Mouse (Mus musculus) layer of hippocampus, postnatal 25 days (tissue): ENCODE results near the gene Faap20. TPM values are rescaled to one million over a fixed set of nuclear protein-coding genes. Genes with fewer than 3 reads are reported as not detected.

ENCODE experiments used
- DNase-seq, 2 experiments: peaks; one replicate each; pipeline ENCODE4 v3.0.0; 2022; ENCODE audit warnings: mixed read lengths in 2 of 2, low spot score in 1 of 2; ENCODE audit errors: extremely low spot score in 1 of 2
- total RNA-seq, 2 experiments: library from RNA; stranded (reverse); gene quantifications; 2 replicates each; pipeline ENCODE4 v1.2.3; 2021

Faap20 gene
- total RNA-seq, 2 experiments from 2014 or later, result 29.2 to 36.6 TPM

DNA sequence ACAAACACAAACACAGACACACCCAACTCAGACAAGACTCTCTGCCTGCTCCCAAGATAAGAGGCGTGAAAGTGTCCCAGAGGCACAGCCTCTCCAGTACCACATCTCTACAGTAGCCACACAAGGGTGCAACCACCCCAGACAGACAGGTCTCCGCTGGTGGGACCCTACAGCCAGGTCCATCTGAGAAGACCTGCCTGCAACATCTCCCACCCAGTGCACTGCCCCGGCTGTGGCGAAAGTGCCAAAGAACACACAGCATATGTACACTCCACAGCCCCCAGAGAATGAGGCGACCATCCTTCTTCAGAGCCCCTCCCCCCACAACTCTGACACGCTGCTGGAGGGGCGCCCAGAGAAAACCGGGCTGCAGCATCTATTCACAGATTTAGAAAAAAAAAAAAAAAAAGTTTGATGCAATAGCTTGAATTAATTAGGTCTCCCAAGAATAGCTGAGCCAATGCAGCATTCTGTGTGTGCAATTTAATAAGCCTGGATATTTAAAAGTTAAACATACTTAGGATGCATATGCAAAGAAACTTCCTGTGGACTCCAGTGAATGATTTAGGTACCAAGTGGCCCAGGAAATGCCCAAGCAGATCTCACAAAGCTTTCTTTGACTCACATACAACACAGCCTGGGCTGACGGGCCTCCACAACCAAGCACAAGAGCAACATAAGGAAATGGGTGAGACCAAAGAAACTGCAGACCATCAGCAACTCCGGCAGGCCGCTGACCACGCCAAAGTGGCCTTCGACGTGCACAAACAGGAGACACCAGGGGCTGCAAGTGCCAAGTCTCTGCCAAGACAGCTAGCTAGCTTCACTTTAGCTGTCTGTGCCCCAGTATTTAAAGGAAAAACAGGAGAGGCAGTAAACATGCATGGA, 29.1 kb upstream of the Faap20 start:
- DNase-seq, result no peak

DNA sequence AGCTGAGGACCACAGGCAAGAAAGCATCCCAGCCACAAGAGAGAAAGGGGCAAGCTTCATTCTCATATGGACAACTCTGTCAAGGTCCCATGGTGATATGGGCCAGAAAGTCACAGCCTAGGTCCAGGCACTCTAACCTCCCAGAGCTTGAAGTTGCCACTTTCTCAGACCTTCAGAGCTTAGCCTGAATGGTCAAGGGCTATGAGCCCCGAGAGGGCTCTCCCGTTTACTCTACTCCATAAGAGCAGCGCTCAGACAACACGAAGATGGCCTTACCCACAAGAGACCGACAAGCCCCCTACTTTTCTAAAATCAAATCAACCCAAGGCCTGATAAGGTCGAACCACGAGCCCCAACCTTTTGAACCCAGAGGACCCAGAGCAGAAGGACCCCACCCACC, 28.5 kb upstream of the Faap20 start:
- DNase-seq, result no peak

DNA sequence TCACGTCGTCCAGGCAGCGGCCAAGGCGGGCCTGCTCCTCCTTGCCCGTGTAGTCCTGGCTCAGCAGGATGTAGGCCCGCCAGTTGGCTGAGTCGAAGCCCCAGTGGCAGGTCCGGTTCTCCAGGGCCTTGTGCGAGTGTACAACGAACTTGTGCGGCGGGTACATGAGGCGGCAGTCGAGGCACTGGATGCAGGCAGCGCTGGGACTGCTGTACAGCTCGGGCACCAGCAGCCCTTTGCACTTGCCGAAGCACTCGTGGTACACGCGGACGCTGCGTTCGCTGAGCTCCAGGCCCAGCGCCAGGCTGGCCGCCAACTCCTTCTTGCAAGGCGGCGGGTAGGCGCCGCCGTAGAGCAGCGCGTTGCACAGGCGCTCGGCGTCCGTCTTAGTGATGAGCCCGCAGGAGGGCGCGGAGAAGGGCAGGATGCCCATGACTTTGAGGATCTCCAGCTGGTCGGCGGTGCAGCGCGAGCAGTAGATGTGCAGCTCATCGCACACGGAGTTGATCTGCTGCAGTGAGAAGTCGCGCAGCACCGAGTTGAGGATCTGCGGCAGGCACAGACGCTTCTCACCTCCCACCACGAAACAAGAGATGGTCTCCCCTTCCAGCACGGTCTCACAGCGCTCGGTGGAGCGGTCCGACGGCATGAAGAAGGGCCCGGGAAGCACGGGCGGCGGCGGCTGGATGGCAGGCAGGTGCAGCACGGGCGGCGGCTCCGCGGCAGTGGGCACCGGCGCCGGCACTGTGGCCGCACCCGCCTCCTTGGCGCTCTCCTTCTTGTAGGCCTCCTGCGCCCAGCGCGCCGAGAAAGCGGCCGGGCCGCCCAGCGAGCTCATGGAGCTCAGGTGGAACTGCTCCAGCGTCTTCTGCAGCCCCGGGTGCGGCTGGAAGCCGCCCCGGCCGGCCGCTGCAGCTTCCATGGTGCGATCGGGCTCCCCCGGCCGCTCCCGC, 27.7 kb upstream of the Faap20 start:
- DNase-seq, result peak in 1 of 2 experiments; percentile 64

DNA sequence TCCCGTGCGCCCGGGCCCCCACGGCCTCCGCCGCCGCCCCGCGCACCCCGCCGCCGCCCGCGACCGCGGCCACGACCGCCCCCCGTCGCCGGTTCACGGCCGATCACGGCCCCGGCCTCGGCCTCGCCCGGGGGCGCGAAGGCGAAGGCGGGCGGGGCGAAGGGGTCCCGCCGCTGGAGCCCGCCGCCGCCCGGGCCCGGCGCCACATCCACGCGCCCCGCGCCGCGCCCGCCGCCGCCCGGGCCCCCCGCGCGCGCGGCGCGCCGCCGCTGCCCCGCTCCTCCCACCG, 27.1 kb upstream of the Faap20 start, which contains the start of gene Ski:
Ski (minus strand) TSS at position 41 of the 289 bp plus-strand sequence.
- no peak for DNase-seq

- DNase-seq, result peak; percentile 100
Measured at GRCm38 (mm10) chr4:155222841-155223593, 26.6 kb upstream of the Faap20 start.

GRCm38 (mm10) chr4:155223594-155224528, 25.7 kb upstream of the Faap20 start:
- DNase-seq, result no peak

DNA sequence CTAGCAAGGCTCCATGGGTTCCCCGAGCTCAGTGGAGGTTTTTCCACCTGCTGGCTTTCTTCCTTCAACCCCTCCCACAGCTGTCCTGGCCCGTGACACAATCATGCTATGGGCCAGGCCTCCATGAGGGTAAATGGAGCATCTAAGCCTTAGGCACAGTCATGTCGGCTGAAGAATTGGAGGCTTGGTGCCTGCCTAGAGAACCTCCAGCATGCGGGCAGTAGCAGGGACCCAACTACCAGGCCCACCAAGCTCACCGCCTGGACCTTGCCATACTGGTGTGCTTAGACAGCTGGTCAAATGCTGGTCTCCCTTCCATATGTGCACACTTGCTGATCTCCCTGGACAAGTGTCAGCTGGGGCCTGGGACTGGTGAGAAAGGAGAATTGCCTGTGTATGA, 23.7 kb upstream of the Faap20 start:
- DNase-seq, result no peak

GRCm38 (mm10) chr4:155227986-155228385, 21.6 kb upstream of the Faap20 start:
- DNase-seq, result no peak

GRCm38 (mm10) chr4:155228461-155228860, 21.1 kb upstream of the Faap20 start:
- no peak for DNase-seq

DNA sequence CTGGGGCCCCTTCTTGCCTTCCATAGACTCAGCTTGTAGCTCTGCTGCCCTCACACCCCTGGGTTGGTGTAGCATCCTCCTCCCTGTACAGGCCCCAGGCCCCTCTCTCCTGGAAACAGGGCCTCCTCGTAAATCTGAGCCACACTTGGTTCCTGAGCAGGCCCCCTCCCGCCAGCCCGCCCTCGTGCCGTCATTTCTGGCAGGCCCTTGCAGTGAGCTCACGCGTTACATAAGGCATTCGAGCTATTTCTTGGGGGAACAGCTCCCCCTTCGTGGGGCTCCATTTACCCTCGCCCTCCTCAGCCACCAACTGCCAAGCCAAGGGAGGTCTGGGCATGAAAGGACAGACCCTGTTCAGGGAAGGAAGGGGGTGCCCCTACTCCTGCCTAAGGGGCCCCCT, 15.7 kb upstream of the Faap20 start:
- peak; percentile 66 to 71 for DNase-seq

DNA sequence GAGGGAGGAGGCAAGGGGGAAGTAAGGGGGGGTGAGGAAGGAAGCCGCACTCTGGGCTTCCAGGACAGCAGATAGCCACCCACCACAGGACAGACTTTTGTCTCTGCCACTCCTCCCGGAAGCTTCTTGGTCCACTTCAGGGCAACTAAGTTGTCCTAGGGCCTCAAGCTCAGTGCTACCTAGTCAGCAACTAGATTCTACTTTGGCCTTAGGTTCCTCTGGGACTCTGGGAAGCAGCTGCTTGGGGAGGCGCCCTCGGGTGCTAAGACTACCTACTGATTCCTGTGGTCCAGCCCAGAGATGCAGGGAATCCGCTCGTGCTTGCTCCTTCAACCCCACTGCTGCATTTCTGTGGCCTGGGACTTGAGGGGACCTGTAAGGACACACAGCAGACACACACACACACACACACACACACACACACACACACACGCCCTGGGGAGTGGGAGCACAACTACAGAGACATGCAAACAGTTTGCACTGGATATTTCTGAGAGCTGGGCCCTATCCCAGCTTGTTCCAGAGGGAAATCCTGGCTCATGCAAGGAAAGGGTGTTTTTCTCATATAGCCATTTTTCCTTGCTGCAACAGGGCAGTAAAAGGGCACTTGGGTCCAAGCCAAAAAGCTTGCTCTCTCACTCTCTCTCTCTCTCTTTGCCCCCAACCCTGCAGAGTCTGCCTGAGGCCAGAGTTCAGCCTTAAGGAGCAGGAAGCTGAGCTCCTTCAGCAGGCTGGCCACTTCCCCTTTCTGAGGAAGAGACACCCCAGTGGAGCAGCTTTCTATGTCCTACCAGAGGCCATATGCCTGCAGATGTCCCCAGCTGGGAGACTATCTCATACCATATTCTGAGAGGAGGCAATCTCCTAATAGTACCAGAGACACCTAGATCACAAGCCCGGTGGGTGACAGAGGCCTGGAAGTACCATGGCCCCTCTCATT, 15.0 kb upstream of the Faap20 start:
- no peak for DNase-seq

GRCm38 (mm10) chr4:155235311-155236119, 14.1 kb upstream of the Faap20 start:
- DNase-seq, result peak; percentile 74 to 77

- no peak for DNase-seq
Measured at GRCm38 (mm10) chr4:155236737-155237385, 12.7 kb upstream of the Faap20 start.

GRCm38 (mm10) chr4:155238276-155238675, 11.3 kb upstream of the Faap20 start:
- DNase-seq, result no peak

GRCm38 (mm10) chr4:155239494-155239893, 10.1 kb upstream of the Faap20 start:
- DNase-seq, result no peak

DNA sequence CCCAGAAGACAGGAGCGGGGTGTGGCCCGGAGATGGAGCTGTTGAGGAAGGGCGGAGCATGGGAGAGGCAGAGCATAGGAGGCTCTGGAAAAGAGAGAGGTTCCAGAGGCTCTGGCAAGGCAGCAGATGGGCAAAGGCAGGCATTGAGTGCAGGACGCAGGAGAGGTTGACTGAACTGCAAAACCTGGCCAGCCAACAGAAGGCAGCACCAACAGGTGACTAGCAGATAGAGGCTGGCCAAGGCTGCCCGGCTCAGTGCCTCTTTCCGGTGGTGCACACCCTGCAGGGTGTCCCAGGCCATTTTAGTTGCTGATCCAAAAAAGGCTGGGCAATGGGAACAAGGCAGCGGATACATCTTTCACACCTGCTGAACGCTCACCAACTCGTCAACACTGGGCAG, 7.8 kb upstream of the Faap20 start:
- DNase-seq, result no peak

GRCm38 (mm10) chr4:155242292-155242691, 7.3 kb upstream of the Faap20 start:
- DNase-seq, result no peak
